In genomic region chr11:4946947-4947812, GRCm38 (mm10) we compare ENCODE assay signal across 8 mouse cellular contexts. TPM values are rescaled to one million over a fixed set of nuclear protein-coding genes. Genes with fewer than 3 reads are reported as not detected.
DNase-seq lines count a peak whose midpoint lies in the region; ATAC-seq and TF ChIP-seq lines count a peak whose summit lies in the region.

No protein-coding gene starts in this region.

- H3K36me3 ChIP-seq in ES-Bruce4 (ENCODE audit: control insufficient read depth, insufficient read depth, low read length, poor library complexity, severe bottlenecking) = no peaks in the 10 kb centered on the region
- no peaks in the 10 kb centered on the region for H3K36me3 ChIP-seq in forebrain, embryonic 14.5 days (ENCODE audit: control insufficient read depth, insufficient read depth, low read length)
- H3K36me3 ChIP-seq in hindbrain, embryonic 15.5 days = no peaks in the 10 kb centered on the region; the same call in 1 of the 2 replicates

- peak overlapping the region; percentile 79 for H3K4me2 ChIP-seq in forebrain, embryonic 14.5 days (ENCODE audit: low read length)
- H3K4me2 ChIP-seq in hindbrain, embryonic 15.5 days = peak overlapping the region; percentile 75

- peak; percentile 87 for DNase-seq in forebrain, embryonic 14.5 days (ENCODE audit: low spot score)
- DNase-seq in layer of hippocampus, postnatal 36 days = peak; percentile 82 to 84
- peak; percentile 35 for DNase-seq in lung, postnatal 10 days
- peak; percentile 78 for DNase-seq in retina, postnatal 7 days (ENCODE audit: low read depth, low spot score)
- peak; percentile 82 to 87 for DNase-seq in thymus, postnatal 36 days

- peak overlapping the region; percentile 53 for H3K4me3 ChIP-seq in ES-Bruce4 (ENCODE audit: low read depth, low read length)
- peak overlapping the region; percentile 57 for H3K4me3 ChIP-seq in bone marrow macrophage, adult 2 months (ENCODE audit: insufficient read depth, low read length)
- H3K4me3 ChIP-seq in forebrain, embryonic 14.5 days (ENCODE audit: low read depth, low read length) = peak overlapping the region; percentile 62
- H3K4me3 ChIP-seq in hindbrain, embryonic 15.5 days = peak overlapping the region; percentile 57

- H3K27me3 ChIP-seq in ES-Bruce4 (ENCODE audit: control insufficient read depth, insufficient read depth, low read length, poor library complexity, severe bottlenecking) = peaks cover 14% of the 10 kb centered on the region
- H3K27me3 ChIP-seq in forebrain, embryonic 14.5 days (replicated peaks; ENCODE audit: control insufficient read depth, insufficient read depth, low read length) = peaks cover 67% of the 10 kb centered on the region
- peaks cover 50% of the 10 kb centered on the region for H3K27me3 ChIP-seq in hindbrain, embryonic 15.5 days

- no peaks in the 10 kb centered on the region for H3K9me3 ChIP-seq in ES-Bruce4 (replicated peaks; ENCODE audit: control insufficient read depth, insufficient read depth, low read length, poor library complexity, severe bottlenecking)
- no peaks in the 10 kb centered on the region for H3K9me3 ChIP-seq in forebrain, embryonic 14.5 days (replicated peaks; ENCODE audit: control insufficient read depth, low read length)
- H3K9me3 ChIP-seq in hindbrain, embryonic 15.5 days = no peaks in the 10 kb centered on the region

- peak; percentile 88 for ATAC-seq in forebrain, embryonic 14.5 days
- peak; percentile 94 for ATAC-seq in hindbrain, embryonic 15.5 days (ENCODE audit: low FRiP score, low read depth)

- no peak for TF ChIP-seq EP300 in ES-Bruce4 (IDR thresholded peaks at IDR 0.05; ENCODE audit: insufficient read depth, low read depth, low read length)

- peak overlapping the region; percentile 88 for H3K9ac ChIP-seq in ES-Bruce4 (ENCODE audit: low read depth, poor library complexity, severe bottlenecking)
- H3K9ac ChIP-seq in forebrain, embryonic 14.5 days (ENCODE audit: low read length) = peak overlapping the region; percentile 72
- H3K9ac ChIP-seq in hindbrain, embryonic 15.5 days = peak overlapping the region; percentile 75

- WGBS in forebrain, embryonic 14.5 days = under 1% methylated on average over 107 of the region's 120 CpGs
- under 1% methylated on average over 115 of the region's 120 CpGs for WGBS in hindbrain, embryonic 15.5 days

- TF ChIP-seq POLR2A in ES-Bruce4 (IDR thresholded peaks at IDR 0.05; ENCODE audit: insufficient read depth, low read length) = no peak
- TF ChIP-seq POLR2A in bone marrow macrophage, adult 2 months (IDR thresholded peaks at IDR 0.05; ENCODE audit: borderline replicate concordance, low read depth, low read length) = no peak

- no peak overlapping the region for H3K27ac ChIP-seq in ES-Bruce4 (ENCODE audit: insufficient read depth, low read length)
- no peak overlapping the region for H3K27ac ChIP-seq in bone marrow macrophage, adult 2 months (ENCODE audit: insufficient read depth, low read depth, low read length)
- H3K27ac ChIP-seq in forebrain, embryonic 14.5 days (ENCODE audit: low read depth, low read length) = peak overlapping the region; percentile 80
- peak overlapping the region; percentile 93 for H3K27ac ChIP-seq in hindbrain, embryonic 15.5 days (replicated peaks)

- H3K4me1 ChIP-seq in ES-Bruce4 (ENCODE audit: control insufficient read depth, insufficient read depth, low read length) = peaks cover 2% of the 10 kb centered on the region
- H3K4me1 ChIP-seq in bone marrow macrophage, adult 2 months (ENCODE audit: control insufficient read depth, insufficient read depth, low read length) = no peaks in the 10 kb centered on the region
- no peaks in the 10 kb centered on the region for H3K4me1 ChIP-seq in forebrain, embryonic 14.5 days (ENCODE audit: control insufficient read depth, insufficient read depth, low read length)
- peaks cover 40% of the 10 kb centered on the region for H3K4me1 ChIP-seq in hindbrain, embryonic 15.5 days (replicated peaks)

- TF ChIP-seq CTCF in ES-Bruce4 (IDR thresholded peaks at IDR 0.05; ENCODE audit: low read depth, low read length) = peak; percentile 50
- no peak for TF ChIP-seq CTCF in bone marrow macrophage, adult 2 months (IDR thresholded peaks at IDR 0.05; ENCODE audit: low read depth, low read length)

RNA-seq across cellular contexts. Expression of gene Nefh, which starts 0.7 kb away (rescaled TPM):
- polyA plus RNA-seq in ES-Bruce4 (2011; ENCODE audit: insufficient read depth, insufficient read length, low read depth, missing spikeins) = 1.5 and 2.2 TPM in 2 replicates
- not detected in 2 replicates for polyA plus RNA-seq in bone marrow macrophage, adult 2 months (2012; ENCODE audit: insufficient read depth, insufficient read length, missing spikeins)
- 0.75 and 1.0 TPM in 2 replicates for polyA plus RNA-seq in forebrain, embryonic 14.5 days (2014; fragmentation: Nextera tagmentation; extraction: Ambion mirVana)
- 11.2 and 11.6 TPM in 2 replicates for polyA plus RNA-seq in hindbrain, embryonic 15.5 days (2015; fragmentation: Nextera tagmentation; extraction: Ambion mirVana)
- total RNA-seq in layer of hippocampus, postnatal 36 days (2021) = 10 to 100 TPM; 38.5 to 44.9 TPM

RNA-seq across cellular contexts. Expression of gene Ap1b1, which starts 39.4 kb away (rescaled TPM):
- 55.4 and 61.2 TPM in 2 replicates for polyA plus RNA-seq in ES-Bruce4 (2011; ENCODE audit: insufficient read depth, insufficient read length, low read depth, missing spikeins)
- polyA plus RNA-seq in bone marrow macrophage, adult 2 months (2012; ENCODE audit: insufficient read depth, insufficient read length, missing spikeins) = 165 and 185 TPM in 2 replicates
- 58.4 and 75.5 TPM in 2 replicates for polyA plus RNA-seq in forebrain, embryonic 14.5 days (2014; fragmentation: Nextera tagmentation; extraction: Ambion mirVana)
- 99.1 and 105 TPM in 2 replicates for polyA plus RNA-seq in hindbrain, embryonic 15.5 days (2015; fragmentation: Nextera tagmentation; extraction: Ambion mirVana)
- 100 to 1,000 TPM; 142 to 146 TPM for total RNA-seq in layer of hippocampus, postnatal 36 days (2021)

RNA-seq across cellular contexts. Expression of gene Thoc5, which starts 52.1 kb away (rescaled TPM):
- 51.3 and 52.3 TPM in 2 replicates for polyA plus RNA-seq in ES-Bruce4 (2011; ENCODE audit: insufficient read depth, insufficient read length, low read depth, missing spikeins)
- polyA plus RNA-seq in bone marrow macrophage, adult 2 months (2012; ENCODE audit: insufficient read depth, insufficient read length, missing spikeins) = 23.0 and 23.3 TPM in 2 replicates
- 72.8 and 77.5 TPM in 2 replicates for polyA plus RNA-seq in forebrain, embryonic 14.5 days (2014; fragmentation: Nextera tagmentation; extraction: Ambion mirVana)
- polyA plus RNA-seq in hindbrain, embryonic 15.5 days (2015; fragmentation: Nextera tagmentation; extraction: Ambion mirVana) = 48.7 and 51.4 TPM in 2 replicates
- total RNA-seq in layer of hippocampus, postnatal 36 days (2021) = 10 to 100 TPM; 40.4 to 41.2 TPM

Comparison
In these comparisons a context has a peak if more than half of its experiments do, and no peak if none do; other contexts are left out.
1. H3K27ac ChIP-seq: peak in forebrain, embryonic 14.5 days (single experiment) and hindbrain, embryonic 15.5 days (single experiment); none in ES-Bruce4 (single experiment) and bone marrow macrophage, adult 2 months (single experiment).
2. DNase-seq: peak in every context shown above with its lines; median percentile 87 in forebrain, embryonic 14.5 days; 84 in thymus, postnatal 36 days; 83 in layer of hippocampus, postnatal 36 days; 78 in retina, postnatal 7 days; 35 in lung, postnatal 10 days.
3. Peak in every context shown above with its lines, with median percentiles within 50 percentile points of each other: H3K4me3 ChIP-seq and H3K9ac ChIP-seq.